Mouse (Mus musculus): ENCODE data around the gene Gm867. TPM values are rescaled to one million over a fixed set of nuclear protein-coding genes. Genes with fewer than 3 reads are reported as not detected.

Gene Gm867
- total and polyA plus RNA-seq, 2 experiments from 2014 or later, result 0.95 to 0.97 TPM

DNA sequence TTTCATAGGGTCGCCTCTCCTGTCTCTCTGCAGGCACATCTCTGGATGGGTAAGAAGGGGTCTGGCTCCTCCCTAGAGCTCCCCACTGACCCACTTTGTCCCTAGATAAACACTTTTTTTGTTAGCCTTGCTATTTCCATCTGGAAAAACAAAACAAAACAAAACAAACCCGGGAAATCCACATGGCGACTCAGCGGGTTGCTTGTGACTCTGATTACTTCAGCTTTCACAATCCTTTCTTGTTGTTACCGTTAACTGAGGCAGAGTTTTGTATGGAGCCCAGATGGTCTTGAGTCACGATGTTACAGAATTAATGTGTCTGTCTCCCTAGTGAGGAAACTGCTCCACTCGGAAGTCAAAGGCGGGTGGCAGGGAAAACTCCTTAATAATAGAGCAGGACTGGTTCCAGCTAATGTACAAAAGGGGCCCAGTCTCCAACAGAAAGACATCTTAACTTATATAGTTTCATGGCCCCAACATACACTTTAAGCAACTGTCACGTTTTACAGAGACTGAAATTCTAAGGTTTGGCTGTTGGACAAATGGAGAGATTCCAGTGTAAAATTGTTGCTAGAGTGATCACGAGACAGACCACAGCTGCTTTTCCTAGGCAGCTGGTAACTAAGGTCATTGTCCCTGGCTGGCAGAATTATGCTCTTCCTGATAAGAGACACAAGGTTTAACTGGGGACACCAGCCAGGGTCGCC is 3.7 kb upstream of the Gm867 start:
- no peak for TF ChIP-seq CTCF (IDR thresholded peaks at IDR 0.05; ENCODE audit: low read depth)
- 14% methylated on average over 11 of the region's 11 CpGs for WGBS

GRCm38 (mm10) chr10:75942736-75943477 is 2.4 kb upstream of the Gm867 start, which contains the start of gene Vpreb3:
Vpreb3 (plus strand) TSS chr10:75943057.
- 0 out of 2 replicates have a peak, but pooled peaks cover 4% of the 10 kb centered on the region for H3K4me1 ChIP-seq (ENCODE audit: insufficient read depth)
- no peak within 1 kb of the TSS for H3K4me3 ChIP-seq (ENCODE audit: low read depth, low read length)
- TF ChIP-seq CTCF (IDR thresholded peaks at IDR 0.05; ENCODE audit: low read depth), result no peak
- H3K27me3 ChIP-seq (ENCODE audit: insufficient read depth, low read length), result no peaks in the 10 kb centered on the region; the same call in 1 of the 2 replicates
- ATAC-seq (no peak), DNase-seq (no peak)
- H3K36me3 ChIP-seq (ENCODE audit: insufficient read depth), result no peaks in the 10 kb centered on the region
- no peak within 1 kb of the TSS for H3K9ac ChIP-seq
- peak within 1 kb of the TSS; percentile 35; the same call in 1 of the 2 replicates for H3K27ac ChIP-seq (ENCODE audit: low read depth, low read length)
- WGBS, result 83% methylated on average over 15 of the region's 15 CpGs
- H3K4me2 ChIP-seq (ENCODE audit: low read depth), result no peak within 1 kb of the TSS
- H3K9me3 ChIP-seq (ENCODE audit: low read length), result no peaks in the 10 kb centered on the region

More for the DNA sequence above, 3.7 kb upstream of the Gm867 start:
- no peaks in the 10 kb centered on the region for H3K36me3 ChIP-seq (ENCODE audit: insufficient read depth)
- DNase-seq, result peak; percentile 55
- H3K9ac ChIP-seq, result no peak overlapping the region
- no peak overlapping the region for H3K4me2 ChIP-seq (ENCODE audit: low read depth)
- H3K9me3 ChIP-seq (ENCODE audit: low read length), result no peaks in the 10 kb centered on the region
- no peak overlapping the region for H3K4me3 ChIP-seq (ENCODE audit: low read depth, low read length)
- 0 out of 2 replicates have a peak, but pooled peaks cover 4% of the 10 kb centered on the region for H3K4me1 ChIP-seq (ENCODE audit: insufficient read depth)
- peak; percentile 68 for ATAC-seq
- no peaks in the 10 kb centered on the region; the same call in 1 of the 2 replicates for H3K27me3 ChIP-seq (ENCODE audit: insufficient read depth, low read length)
- peak overlapping the region; percentile 35; the same call in 1 of the 2 replicates for H3K27ac ChIP-seq (ENCODE audit: low read depth, low read length)

DNA sequence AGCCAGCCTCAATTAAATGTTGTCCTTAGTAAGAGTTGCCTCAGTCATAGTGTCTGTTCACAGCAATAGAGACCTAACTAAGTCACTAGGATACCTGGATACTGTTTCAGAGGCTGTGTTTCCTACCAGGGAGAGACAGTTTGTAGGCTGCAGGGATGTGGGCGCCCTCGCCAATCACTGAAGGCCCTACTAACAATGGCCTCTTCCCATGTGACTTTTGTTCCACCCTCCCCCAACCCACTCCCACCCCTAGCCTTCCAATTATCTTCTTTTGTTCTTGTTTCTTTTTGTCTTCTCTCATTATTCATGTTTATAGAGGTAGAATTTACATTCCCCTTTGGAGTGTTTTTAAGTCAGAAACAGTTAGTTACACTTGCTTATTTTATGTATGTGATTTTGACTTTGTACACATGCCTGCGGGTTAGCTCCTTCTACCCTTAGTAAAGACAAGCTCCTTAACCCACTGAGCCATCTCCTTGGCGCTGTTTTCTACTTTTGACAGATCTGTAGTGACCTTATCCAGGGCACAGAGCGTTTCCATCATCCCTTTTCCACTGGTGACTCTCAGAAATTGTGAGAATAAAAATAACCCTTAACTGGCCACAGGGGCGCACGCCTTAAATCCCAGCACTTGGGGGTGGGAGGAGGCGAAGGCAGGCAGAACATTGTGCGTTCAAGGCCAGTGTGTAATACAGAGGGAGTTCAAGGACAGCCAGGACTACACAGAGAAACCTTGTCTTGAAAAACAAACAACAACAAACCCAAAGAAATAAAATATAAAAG is 761 bp upstream of the Gm867 start:
- Histone ChIP-seq H3K9ac (no peak overlapping the region), H3K4me1 (ENCODE audit: insufficient read depth) (0 out of 2 replicates have a peak, but pooled peaks cover 4% of the 10 kb centered on the region), H3K36me3 (ENCODE audit: insufficient read depth) (no peaks in the 10 kb centered on the region), H3K9me3 (ENCODE audit: low read length) (no peaks in the 10 kb centered on the region), H3K4me3 (ENCODE audit: low read depth, low read length) (no peak overlapping the region), H3K27ac (ENCODE audit: low read depth, low read length) (no peak overlapping the region), H3K27me3 (ENCODE audit: insufficient read depth, low read length) (no peaks in the 10 kb centered on the region; the same call in 1 of the 2 replicates), H3K4me2 (ENCODE audit: low read depth) (no peak overlapping the region)
- no peak for TF ChIP-seq CTCF (IDR thresholded peaks at IDR 0.05; ENCODE audit: low read depth)
- no peak for DNase-seq
- WGBS, result 59% methylated on average over 9 of the region's 9 CpGs
- ATAC-seq, result peak; percentile 53

DNA sequence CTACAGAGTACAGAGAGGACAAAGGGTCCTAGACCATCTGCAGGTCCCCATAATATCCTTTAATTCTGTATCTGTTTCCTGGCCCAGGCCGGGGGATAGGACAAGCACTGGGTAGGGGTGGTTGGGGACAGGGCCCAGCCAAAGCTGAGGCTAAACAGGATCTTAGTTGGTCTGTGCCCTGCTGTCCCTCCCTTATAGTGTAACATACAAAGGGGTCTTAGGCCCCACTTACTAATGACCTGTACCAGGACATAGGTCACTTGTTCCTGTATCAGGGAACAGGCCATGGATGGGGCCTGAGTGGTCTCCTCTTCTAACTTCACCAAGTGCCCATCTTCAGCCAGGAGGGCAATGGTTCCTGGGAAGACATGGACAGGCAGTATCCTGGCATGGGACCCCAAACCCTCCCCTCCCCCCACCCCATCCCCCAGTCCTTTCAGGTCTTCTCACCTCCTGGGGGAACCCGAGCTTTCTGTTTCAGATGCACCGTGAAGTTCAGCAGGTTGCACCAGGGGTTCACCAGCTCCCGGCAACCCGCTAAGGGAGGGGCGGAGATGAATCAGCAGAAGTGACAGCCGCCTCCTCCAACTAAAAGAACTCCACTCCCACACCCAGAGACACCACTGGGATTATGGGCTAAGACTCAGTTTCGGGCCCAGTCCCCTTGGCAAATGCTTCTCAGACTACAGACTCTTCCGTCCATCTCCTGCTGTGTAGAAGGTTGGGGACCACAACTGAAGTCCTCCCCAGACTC is 814 bp downstream of the Gm867 start:
- Histone ChIP-seq H3K36me3 (ENCODE audit: insufficient read depth) (no peaks in the 10 kb centered on the region), H3K9me3 (ENCODE audit: low read length) (no peaks in the 10 kb centered on the region), H3K4me2 (ENCODE audit: low read depth) (no peak overlapping the region), H3K27ac (ENCODE audit: low read depth, low read length) (no peak overlapping the region), H3K4me1 (ENCODE audit: insufficient read depth) (0 out of 2 replicates have a peak, but pooled peaks cover 4% of the 10 kb centered on the region), H3K9ac (no peak overlapping the region), H3K27me3 (ENCODE audit: insufficient read depth, low read length) (no peaks in the 10 kb centered on the region; the same call in 1 of the 2 replicates), H3K4me3 (ENCODE audit: low read depth, low read length) (no peak overlapping the region)
- ATAC-seq (no peak), DNase-seq (no peak)
- 61% methylated on average over 9 of the region's 9 CpGs for WGBS
- TF ChIP-seq CTCF (IDR thresholded peaks at IDR 0.05; ENCODE audit: low read depth), result no peak

GRCm38 (mm10) chr10:75937851-75938643 is 2.4 kb downstream of the Gm867 start:
- Histone ChIP-seq H3K4me1 (ENCODE audit: insufficient read depth) (peaks cover 1% of the 10 kb centered on the region; the same call in 1 of the 2 replicates), H3K36me3 (ENCODE audit: insufficient read depth) (no peaks in the 10 kb centered on the region), H3K4me2 (ENCODE audit: low read depth) (no peak overlapping the region), H3K9ac (no peak overlapping the region), H3K9me3 (ENCODE audit: low read length) (no peaks in the 10 kb centered on the region), H3K27me3 (ENCODE audit: insufficient read depth, low read length) (no peaks in the 10 kb centered on the region; the same call in 1 of the 2 replicates), H3K4me3 (ENCODE audit: low read depth, low read length) (no peak overlapping the region), H3K27ac (ENCODE audit: low read depth, low read length) (no peak overlapping the region)
- DNase-seq (no peak), ATAC-seq (no peak)
- 63% methylated on average over 10 of the region's 10 CpGs for WGBS
- no peak for TF ChIP-seq CTCF (IDR thresholded peaks at IDR 0.05; ENCODE audit: low read depth)
